Mouse (Mus musculus): ENCODE measurements around the gene Ppp4r1.

DNA sequence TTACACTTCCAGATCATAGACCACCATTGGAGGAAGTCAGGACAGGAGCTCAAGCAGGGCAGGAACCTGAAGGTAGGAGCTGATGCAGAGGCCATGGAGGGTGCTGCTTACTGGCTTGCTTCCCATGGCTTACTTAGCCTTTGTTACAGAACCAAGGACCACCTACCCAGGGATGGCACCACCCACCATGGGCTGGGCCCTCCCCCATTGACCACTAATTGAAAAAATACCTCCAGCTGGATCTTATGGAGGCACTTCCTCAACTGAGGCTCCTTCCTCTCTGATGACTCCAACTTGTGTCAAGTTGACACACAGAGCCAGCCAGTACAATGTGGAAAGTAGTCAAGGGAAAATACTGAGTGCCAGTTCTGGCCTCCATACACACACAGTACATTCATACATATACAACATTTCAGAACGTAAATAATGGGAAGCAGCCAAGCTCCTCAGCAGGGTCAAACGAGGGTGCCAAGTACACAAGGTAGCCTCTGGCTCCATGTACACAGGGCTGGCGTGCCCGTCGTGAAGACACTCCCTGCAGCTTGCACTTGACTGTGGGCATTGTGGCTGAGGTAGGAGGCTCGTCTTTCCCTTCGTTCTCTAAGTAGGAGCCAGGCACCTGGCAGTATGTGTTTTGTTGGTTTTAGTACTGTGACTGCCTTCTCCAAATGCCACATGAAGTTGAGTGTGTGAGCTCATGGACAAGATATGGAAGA lies 57.3 kb downstream of the Ppp4r1 start:
- no peak for TF ChIP-seq POLR2A (IDR thresholded peaks at IDR 0.05; ENCODE audit: borderline replicate concordance, extremely low read depth, low read depth, low read length)
- TF ChIP-seq CTCF (IDR thresholded peaks at IDR 0.05; ENCODE audit: insufficient read depth, low read length): no peak

All from lung, adult 2 months (tissue).